Mouse (Mus musculus): ENCODE results near the gene Olfr623. TPM values are rescaled to one million over a fixed set of nuclear protein-coding genes. Genes with fewer than 3 reads are reported as not detected.

Olfr623 gene
- not detected in 2 replicates for polyA plus RNA-seq (2015; fragmentation: Nextera tagmentation; extraction: Ambion mirVana)

DNA sequence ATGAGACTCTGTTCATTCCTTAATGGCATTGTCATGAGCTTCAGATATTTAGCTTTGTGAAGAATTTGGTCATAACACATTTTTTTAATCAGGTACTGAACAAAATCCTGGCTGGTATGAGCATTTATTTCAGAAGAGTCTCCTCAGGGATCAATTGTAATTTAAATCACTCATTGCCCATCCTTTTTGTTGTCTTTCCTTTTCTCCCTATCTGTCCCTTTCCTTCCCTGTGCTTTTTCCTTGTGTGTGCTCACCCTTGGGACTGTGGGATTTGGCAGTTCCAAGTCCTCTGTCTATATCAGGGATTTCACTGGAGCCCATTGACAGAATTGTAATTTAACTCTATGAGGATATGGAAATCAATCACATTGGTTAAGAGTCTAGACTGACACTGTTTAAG lies at the start of gene Olfr623:
Gene Olfr623, minus strand, starts transcription at position 101 of the 400 bp plus-strand sequence.
- H3K4me1 ChIP-seq: no peaks in the 10 kb centered on the region
- no peak within 1 kb of the TSS for H3K27ac ChIP-seq
- H3K27me3 ChIP-seq (replicated peaks): no peaks in the 10 kb centered on the region
- H3K9ac ChIP-seq: no peak within 1 kb of the TSS
- no peak within 1 kb of the TSS for H3K4me3 ChIP-seq (replicated peaks)
- H3K9me3 ChIP-seq: no peaks in the 10 kb centered on the region
- H3K4me2 ChIP-seq: no peak within 1 kb of the TSS
- no peak for ATAC-seq (ENCODE audit: insufficient read depth, low FRiP score, low read depth)
- H3K36me3 ChIP-seq: no peaks in the 10 kb centered on the region

DNA sequence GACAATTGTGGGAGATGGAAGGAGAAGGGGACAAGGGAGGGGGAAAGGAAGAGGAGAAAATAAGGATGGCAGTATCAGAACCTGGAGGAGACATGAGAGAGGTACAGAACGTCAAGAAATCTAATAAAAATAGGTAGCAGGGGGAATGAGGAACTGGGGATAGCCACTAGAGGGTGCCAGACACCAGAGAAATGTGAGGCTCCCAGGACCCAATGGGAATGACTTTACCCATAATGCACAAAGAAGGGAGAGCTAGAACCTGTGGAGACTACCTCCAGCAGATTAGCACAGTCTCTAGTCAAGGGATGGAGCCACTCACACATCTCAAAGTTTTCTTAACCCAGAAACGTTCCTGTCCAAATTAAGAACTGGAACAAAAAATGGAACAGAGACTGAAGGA lies 48.5 kb upstream of the Olfr623 start:
- no peak overlapping the region for H3K27ac ChIP-seq
- 30% methylated on average over 2 of the region's 2 CpGs for WGBS
- H3K4me3 ChIP-seq (replicated peaks): no peak overlapping the region
- H3K27me3 ChIP-seq (replicated peaks): no peaks in the 10 kb centered on the region
- H3K9me3 ChIP-seq: no peaks in the 10 kb centered on the region
- no peaks in the 10 kb centered on the region for H3K36me3 ChIP-seq
- ATAC-seq (ENCODE audit: insufficient read depth, low FRiP score, low read depth): no peak
- H3K9ac ChIP-seq: no peak overlapping the region
- H3K4me1 ChIP-seq: no peaks in the 10 kb centered on the region
- no peak overlapping the region for H3K4me2 ChIP-seq

DNA sequence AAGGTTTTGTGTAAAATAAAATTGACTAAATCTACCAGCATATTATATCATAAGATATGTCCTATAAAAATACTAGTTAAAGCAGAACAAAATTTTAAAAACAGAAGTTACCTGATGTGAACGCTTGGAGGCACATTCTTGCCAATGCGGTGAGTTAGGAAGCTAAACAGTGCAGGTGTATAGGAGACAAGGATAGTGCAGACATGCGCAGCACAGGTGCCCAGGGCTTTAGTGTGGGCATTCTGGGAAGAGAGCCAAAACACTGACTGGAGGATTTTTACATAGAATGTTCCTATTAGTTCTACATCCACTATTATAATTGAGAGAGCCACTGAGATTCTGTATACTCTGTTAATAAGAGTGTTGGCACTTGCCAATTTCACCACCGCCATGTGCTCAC lies 36.0 kb upstream of the Olfr623 start:
- WGBS: 87% methylated on average over 4 of the region's 4 CpGs
- Histone ChIP-seq H3K4me1 (no peaks in the 10 kb centered on the region), H3K27ac (no peak overlapping the region), H3K9ac (no peak overlapping the region), H3K9me3 (no peaks in the 10 kb centered on the region), H3K27me3 (replicated peaks) (no peaks in the 10 kb centered on the region), H3K4me2 (no peak overlapping the region), H3K36me3 (no peaks in the 10 kb centered on the region), H3K4me3 (replicated peaks) (no peak overlapping the region)
- ATAC-seq (ENCODE audit: insufficient read depth, low FRiP score, low read depth): no peak

GRCm38 (mm10) chr7:103682420-103682819 lies 18.9 kb upstream of the Olfr623 start, which contains the start of gene Olfr625-ps1:
Gene Olfr625-ps1 (plus strand): TSS chr7:103682720.
- no peak for ATAC-seq (ENCODE audit: insufficient read depth, low FRiP score, low read depth)
- Histone ChIP-seq H3K4me2 (no peak within 1 kb of the TSS), H3K36me3 (no peaks in the 10 kb centered on the region), H3K27me3 (replicated peaks) (no peaks in the 10 kb centered on the region), H3K9ac (no peak within 1 kb of the TSS), H3K9me3 (no peaks in the 10 kb centered on the region), H3K27ac (no peak within 1 kb of the TSS), H3K4me3 (replicated peaks) (no peak within 1 kb of the TSS), H3K4me1 (no peaks in the 10 kb centered on the region)

DNA sequence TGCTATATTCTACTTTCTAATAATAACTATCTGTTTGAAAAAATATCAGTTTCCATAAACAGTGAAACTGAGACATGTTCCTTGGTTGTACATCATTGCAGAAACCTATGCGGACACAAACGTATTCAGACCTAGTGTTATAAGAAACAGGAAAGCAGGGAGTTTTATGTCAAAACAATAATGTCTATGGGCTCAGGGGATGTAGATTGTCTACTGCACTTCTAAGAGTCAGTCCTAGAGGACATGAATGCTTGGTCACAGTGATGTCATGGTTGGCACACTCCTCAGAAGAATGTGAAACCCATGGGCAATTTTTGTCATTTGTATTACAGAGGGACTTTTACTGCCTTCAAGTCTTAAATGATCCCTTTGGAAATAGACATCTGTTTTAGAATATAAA lies 7.6 kb upstream of the Olfr623 start, which contains the start of gene Olfr624:
Gene Olfr624, minus strand, starts transcription at position 101 of the 400 bp plus-strand sequence.
- ATAC-seq (ENCODE audit: insufficient read depth, low FRiP score, low read depth): no peak
- Histone ChIP-seq H3K9me3 (no peaks in the 10 kb centered on the region), H3K4me2 (no peak within 1 kb of the TSS), H3K27ac (no peak within 1 kb of the TSS), H3K4me3 (replicated peaks) (no peak within 1 kb of the TSS), H3K4me1 (no peaks in the 10 kb centered on the region), H3K9ac (no peak within 1 kb of the TSS), H3K36me3 (no peaks in the 10 kb centered on the region), H3K27me3 (replicated peaks) (no peaks in the 10 kb centered on the region)
- WGBS: 84% methylated on average over 2 of the region's 2 CpGs

DNA sequence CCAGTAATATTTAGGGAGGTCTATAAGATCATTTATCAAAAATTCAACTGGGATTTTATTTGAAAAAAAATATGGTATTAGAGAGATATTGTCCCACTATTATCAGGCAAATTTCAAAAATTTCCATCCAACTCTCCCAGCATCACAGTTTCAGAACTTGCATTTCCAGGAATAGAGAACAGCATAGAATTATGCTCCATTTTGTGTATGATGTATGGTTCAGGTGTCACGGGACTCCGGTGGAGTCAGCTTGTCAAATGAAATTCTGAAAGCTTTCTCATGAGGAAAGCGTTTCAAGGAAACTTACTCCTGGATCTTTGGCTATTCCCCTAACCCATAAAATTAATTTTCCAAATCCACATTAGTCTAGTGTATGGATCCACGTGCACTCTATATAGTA lies 19.4 kb downstream of the Olfr623 start:
- Histone ChIP-seq H3K27me3 (replicated peaks) (no peaks in the 10 kb centered on the region), H3K27ac (no peak overlapping the region), H3K4me2 (no peak overlapping the region), H3K9me3 (no peaks in the 10 kb centered on the region), H3K9ac (no peak overlapping the region), H3K36me3 (no peaks in the 10 kb centered on the region), H3K4me1 (no peaks in the 10 kb centered on the region), H3K4me3 (replicated peaks) (no peak overlapping the region)
- ATAC-seq (ENCODE audit: insufficient read depth, low FRiP score, low read depth): no peak
- WGBS: 79% methylated on average over 4 of the region's 4 CpGs

GRCm38 (mm10) chr7:103642602-103643001 lies 20.9 kb downstream of the Olfr623 start, which contains the start of gene Olfr622:
Gene Olfr622 (minus strand): TSS chr7:103642702.
- no peaks in the 10 kb centered on the region for H3K9me3 ChIP-seq
- WGBS: 78% methylated on average over 1 of the region's 1 CpGs
- H3K27ac ChIP-seq: no peak within 1 kb of the TSS
- no peak within 1 kb of the TSS for H3K4me3 ChIP-seq (replicated peaks)
- no peaks in the 10 kb centered on the region for H3K27me3 ChIP-seq (replicated peaks)
- H3K9ac ChIP-seq: no peak within 1 kb of the TSS
- H3K4me2 ChIP-seq: no peak within 1 kb of the TSS
- no peaks in the 10 kb centered on the region for H3K36me3 ChIP-seq
- no peaks in the 10 kb centered on the region for H3K4me1 ChIP-seq
- no peak for ATAC-seq (ENCODE audit: insufficient read depth, low FRiP score, low read depth)

GRCm38 (mm10) chr7:103636795-103637194 lies 26.7 kb downstream of the Olfr623 start:
- Histone ChIP-seq H3K9me3 (no peaks in the 10 kb centered on the region), H3K4me3 (replicated peaks) (no peak overlapping the region), H3K9ac (no peak overlapping the region), H3K36me3 (no peaks in the 10 kb centered on the region), H3K27ac (no peak overlapping the region), H3K27me3 (replicated peaks) (no peaks in the 10 kb centered on the region), H3K4me1 (no peaks in the 10 kb centered on the region), H3K4me2 (no peak overlapping the region)
- no peak for ATAC-seq (ENCODE audit: insufficient read depth, low FRiP score, low read depth)

GRCm38 (mm10) chr7:103612434-103612833 lies 51.1 kb downstream of the Olfr623 start, which contains the start of gene Olfr620:
Gene Olfr620 (minus strand): TSS chr7:103612534.
- Histone ChIP-seq H3K27ac (no peak within 1 kb of the TSS), H3K27me3 (replicated peaks) (no peaks in the 10 kb centered on the region), H3K9me3 (no peaks in the 10 kb centered on the region), H3K4me1 (no peaks in the 10 kb centered on the region), H3K9ac (no peak within 1 kb of the TSS), H3K36me3 (no peaks in the 10 kb centered on the region), H3K4me2 (no peak within 1 kb of the TSS), H3K4me3 (replicated peaks) (no peak within 1 kb of the TSS)
- 67% methylated on average over 2 of the region's 2 CpGs for WGBS
- no peak for ATAC-seq (ENCODE audit: insufficient read depth, low FRiP score, low read depth)

Other genes with a start within 250 kb of the Olfr623 start
- gene Usp17lc, start 248.6 kb downstream of the Olfr623 start, polyA plus RNA-seq (2015; fragmentation: Nextera tagmentation; extraction: Ambion mirVana): not detected in 2 replicates
- gene Olfr605, start 218.3 kb downstream of the Olfr623 start, polyA plus RNA-seq (2015; fragmentation: Nextera tagmentation; extraction: Ambion mirVana): not detected in 2 replicates
- gene Olfr606, start 214.7 kb downstream of the Olfr623 start, polyA plus RNA-seq (2015; fragmentation: Nextera tagmentation; extraction: Ambion mirVana): not detected in 2 replicates
- not detected in 2 replicates for gene Olfr607, start 199.5 kb downstream of the Olfr623 start, polyA plus RNA-seq (2015; fragmentation: Nextera tagmentation; extraction: Ambion mirVana)
- not detected in 2 replicates for gene Olfr608, start 193.8 kb downstream of the Olfr623 start, polyA plus RNA-seq (2015; fragmentation: Nextera tagmentation; extraction: Ambion mirVana)
- not detected in 2 replicates for gene Olfr609, start 165.6 kb downstream of the Olfr623 start, polyA plus RNA-seq (2015; fragmentation: Nextera tagmentation; extraction: Ambion mirVana)
- gene Olfr610, start 151.6 kb downstream of the Olfr623 start, polyA plus RNA-seq (2015; fragmentation: Nextera tagmentation; extraction: Ambion mirVana): not detected in 2 replicates
- not detected in 2 replicates for gene Olfr611, start 142.9 kb downstream of the Olfr623 start, polyA plus RNA-seq (2015; fragmentation: Nextera tagmentation; extraction: Ambion mirVana)
- gene Olfr612, start 121.0 kb downstream of the Olfr623 start, polyA plus RNA-seq (2015; fragmentation: Nextera tagmentation; extraction: Ambion mirVana): not detected in 2 replicates
- gene Olfr613, start 115.6 kb downstream of the Olfr623 start, polyA plus RNA-seq (2015; fragmentation: Nextera tagmentation; extraction: Ambion mirVana): not detected in 2 replicates
- gene Olfr615, start 107.6 kb downstream of the Olfr623 start, polyA plus RNA-seq (2015; fragmentation: Nextera tagmentation; extraction: Ambion mirVana): not detected in 2 replicates
- not detected in 2 replicates for gene Olfr616, start 94.6 kb downstream of the Olfr623 start, polyA plus RNA-seq (2015; fragmentation: Nextera tagmentation; extraction: Ambion mirVana)
- gene Olfr617, start 90.6 kb downstream of the Olfr623 start, polyA plus RNA-seq (2015; fragmentation: Nextera tagmentation; extraction: Ambion mirVana): not detected in 2 replicates
- gene Olfr618, start 73.6 kb downstream of the Olfr623 start, polyA plus RNA-seq (2015; fragmentation: Nextera tagmentation; extraction: Ambion mirVana): not detected in 2 replicates
- not detected in 2 replicates for gene Olfr619, start 63.1 kb downstream of the Olfr623 start, polyA plus RNA-seq (2015; fragmentation: Nextera tagmentation; extraction: Ambion mirVana)
- gene Olfr620, start 51.2 kb downstream of the Olfr623 start, polyA plus RNA-seq (2015; fragmentation: Nextera tagmentation; extraction: Ambion mirVana): not detected in 2 replicates
- gene Olfr622, start 21.0 kb downstream of the Olfr623 start, polyA plus RNA-seq (2015; fragmentation: Nextera tagmentation; extraction: Ambion mirVana): not detected in 2 replicates
- 0.03 and 0.04 TPM in 2 replicates for gene Olfr624, start 7.5 kb upstream of the Olfr623 start, polyA plus RNA-seq (2015; fragmentation: Nextera tagmentation; extraction: Ambion mirVana)
- gene Olfr625-ps1, start 19.0 kb upstream of the Olfr623 start, polyA plus RNA-seq (2015; fragmentation: Nextera tagmentation; extraction: Ambion mirVana): not detected in 2 replicates
- gene Olfr243, start 51.0 kb upstream of the Olfr623 start, polyA plus RNA-seq (2015; fragmentation: Nextera tagmentation; extraction: Ambion mirVana): not detected in 2 replicates
- not detected in 2 replicates for gene Olfr628, start 66.7 kb upstream of the Olfr623 start, polyA plus RNA-seq (2015; fragmentation: Nextera tagmentation; extraction: Ambion mirVana)
- gene Olfr629, start 81.2 kb upstream of the Olfr623 start, polyA plus RNA-seq (2015; fragmentation: Nextera tagmentation; extraction: Ambion mirVana): not detected in 2 replicates
- not detected in 2 replicates for gene Olfr630, start 93.6 kb upstream of the Olfr623 start, polyA plus RNA-seq (2015; fragmentation: Nextera tagmentation; extraction: Ambion mirVana)
- gene Olfr69, start 107.9 kb upstream of the Olfr623 start, polyA plus RNA-seq (2015; fragmentation: Nextera tagmentation; extraction: Ambion mirVana): not detected in 2 replicates
- gene Olfr68, start 116.0 kb upstream of the Olfr623 start, polyA plus RNA-seq (2015; fragmentation: Nextera tagmentation; extraction: Ambion mirVana): not detected in 2 replicates
- gene Olfr67, start 128.1 kb upstream of the Olfr623 start, polyA plus RNA-seq (2015; fragmentation: Nextera tagmentation; extraction: Ambion mirVana): not detected in 2 replicates
- 3,099 and 5,430 TPM in 2 replicates for gene Hbb-bt, start 150.3 kb upstream of the Olfr623 start, polyA plus RNA-seq (2015; fragmentation: Nextera tagmentation; extraction: Ambion mirVana)
- gene Hbb-bs, start 164.4 kb upstream of the Olfr623 start, polyA plus RNA-seq (2015; fragmentation: Nextera tagmentation; extraction: Ambion mirVana): 8,336 and 14,080 TPM in 2 replicates
- not detected in 2 replicates for gene Hbb-bh2, start 176.8 kb upstream of the Olfr623 start, polyA plus RNA-seq (2015; fragmentation: Nextera tagmentation; extraction: Ambion mirVana)
- 4.5 and 5.1 TPM in 2 replicates for gene Hbb-bh1, start 179.5 kb upstream of the Olfr623 start, polyA plus RNA-seq (2015; fragmentation: Nextera tagmentation; extraction: Ambion mirVana)
- gene Hbb-y, start 189.5 kb upstream of the Olfr623 start, polyA plus RNA-seq (2015; fragmentation: Nextera tagmentation; extraction: Ambion mirVana): 247 and 357 TPM in 2 replicates
- gene Olfr66, start 222.6 kb upstream of the Olfr623 start, polyA plus RNA-seq (2015; fragmentation: Nextera tagmentation; extraction: Ambion mirVana): not detected in 2 replicates
- gene Olfr64, start 230.8 kb upstream of the Olfr623 start, polyA plus RNA-seq (2015; fragmentation: Nextera tagmentation; extraction: Ambion mirVana): not detected in 2 replicates
- not detected in 2 replicates for gene Olfr65, start 239.8 kb upstream of the Olfr623 start, polyA plus RNA-seq (2015; fragmentation: Nextera tagmentation; extraction: Ambion mirVana)

Data from stomach, embryonic 15.5 days (tissue).